25 mouse cellular contexts compared by ENCODE assay signal in the genomic region with DNA sequence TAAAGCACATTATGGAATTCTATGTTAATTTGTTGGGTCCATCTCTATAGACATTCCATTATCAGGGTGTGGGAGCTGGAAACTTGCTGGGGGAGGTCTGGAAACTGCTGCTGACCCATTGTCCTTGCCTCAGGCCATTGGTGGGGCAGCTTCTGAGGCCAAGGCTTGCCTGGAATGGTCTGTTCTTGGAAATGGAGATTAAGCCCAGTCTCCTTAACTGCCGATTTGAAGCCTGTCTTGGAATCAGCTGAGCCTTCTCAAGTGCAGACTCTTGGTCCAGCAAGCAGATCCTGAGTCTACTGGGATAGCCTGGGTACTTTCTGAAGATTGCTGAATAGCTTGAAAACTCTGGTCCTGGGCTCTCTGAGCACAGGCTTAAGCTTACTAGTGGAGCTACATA. TPM values are rescaled to one million over a fixed set of nuclear protein-coding genes. Genes with fewer than 3 reads are reported as not detected.
"Had no signal": no experiment of that assay in that cellular context is flagged by ENCODE, and none has a peak within 500 bp of the region (broad histone marks: within the 10 kb centered on the region; RNA-seq: fewer than 3 reads in every experiment).

No protein-coding gene starts in this region.

- H3K9me3 ChIP-seq: heart, embryonic 10.5 days; heart, embryonic 12.5 days; hindbrain, embryonic 10.5 days; hindbrain, embryonic 12.5 days; intestine, embryonic 15.5 days; limb, embryonic 10.5 days; limb, embryonic 12.5 days; liver, embryonic 13.5 days; liver, embryonic 15.5 days had no signal

- H3K9ac ChIP-seq: heart, embryonic 12.5 days; hindbrain, embryonic 12.5 days; hindbrain, embryonic 14.5 days; intestine, embryonic 15.5 days; limb, embryonic 12.5 days; liver, embryonic 13.5 days; liver, embryonic 15.5 days; liver, postnatal 0 days had no signal

- H3K27ac ChIP-seq: heart, embryonic 10.5 days; hindbrain, embryonic 10.5 days; hindbrain, embryonic 12.5 days; hindbrain, embryonic 14.5 days; intestine, embryonic 15.5 days; kidney, postnatal 0 days; left cerebral cortex, adult 2 months; limb, embryonic 10.5 days; limb, embryonic 12.5 days; liver, embryonic 13.5 days; liver, embryonic 15.5 days had no signal

- H3K4me1 ChIP-seq: hindbrain, embryonic 12.5 days; intestine, embryonic 15.5 days; liver, embryonic 13.5 days; liver, embryonic 15.5 days had no signal

- DNase-seq: gastrocnemius, adult 2 months; gastrocnemius, postnatal 10 days; gastrocnemius, postnatal 25 days; heart, postnatal 14 days; heart, postnatal 4 days; kidney, adult 18-20 months; kidney, adult 8-10 months; kidney, postnatal 14 days; kidney, postnatal 36 days; layer of hippocampus, adult 9-11 months; liver; liver, embryonic 13.5 days; liver, postnatal 0 days had no signal

- H3K27me3 ChIP-seq: heart, embryonic 12.5 days; hindbrain, embryonic 12.5 days; intestine, embryonic 15.5 days; limb, embryonic 12.5 days; liver, embryonic 13.5 days had no signal

- H3K36me3 ChIP-seq: limb, embryonic 12.5 days; liver, embryonic 13.5 days; liver, embryonic 15.5 days had no signal

- H3K4me3 ChIP-seq: gastrocnemius, adult 2 months; heart, embryonic 10.5 days; heart, embryonic 12.5 days; hindbrain, embryonic 10.5 days; hindbrain, embryonic 12.5 days; intestine, embryonic 15.5 days; left cerebral cortex, adult 2 months; limb, embryonic 10.5 days; limb, embryonic 12.5 days; liver, embryonic 13.5 days; liver, embryonic 15.5 days had no signal

RNA-seq across cellular contexts. Expression of a gene that starts 59.3 kb away (rescaled TPM):
- total RNA-seq: gastrocnemius, adult 2 months; gastrocnemius, postnatal 25 days; granulocyte monocyte progenitor cell, adult 5-6 weeks had no signal
- polyA plus RNA-seq: liver, postnatal 0 days had no signal
